Mouse (Mus musculus) neural tube, embryonic 14.5 days (tissue): ENCODE data around the gene Naga. TPM values are rescaled to one million over a fixed set of nuclear protein-coding genes. Genes with fewer than 3 reads are reported as not detected.
A peak's percentile ranks its signal among the peaks of the same experiment; 100 is the strongest.

Experiments
- ATAC-seq: fragments of 200-750 bp; cut with Nextera tagmentation; 2 replicates; pipeline ENCODE4 v1.8.0; 2017; ENCODE audit warnings: low read depth, mild to moderate bottlenecking, moderate TSS enrichment, moderate library complexity
- H3K27ac ChIP-seq: fragments of 300-500 bp; sonication (generic); 2 replicates; pipeline ENCODE4 v1.5.1; 2014; ENCODE audit warnings: low read depth, mild to moderate bottlenecking, control low read depth, low read length, moderate library complexity, mixed read lengths
- H3K27me3 ChIP-seq: fragments of 300-500 bp; sonication (generic); 2 replicates; pipeline ENCODE4 v1.6.1; 2014; ENCODE audit warnings: low read length; ENCODE audit not compliant: control insufficient read depth, insufficient read depth
- H3K36me3 ChIP-seq: fragments of 300-500 bp; sonication (generic); 2 replicates; pipeline ENCODE4 v1.6.1; 2014; ENCODE audit warnings: low read length, mixed read lengths; ENCODE audit not compliant: control insufficient read depth, insufficient read depth
- H3K4me1 ChIP-seq: fragments of 300-500 bp; sonication (generic); 2 replicates; pipeline ENCODE4 v1.6.1; 2014; ENCODE audit warnings: low read length; ENCODE audit not compliant: control insufficient read depth, insufficient read depth
- H3K4me2 ChIP-seq: fragments of 300-500 bp; sonication (generic); 2 replicates; pipeline ENCODE4 v1.6.1; 2014; ENCODE audit warnings: mild to moderate bottlenecking, low read depth, low read length, control low read depth
- H3K4me3 ChIP-seq: fragments of 300-500 bp; sonication (generic); 2 replicates; pipeline ENCODE4 v1.5.1; 2014; ENCODE audit warnings: low read depth, low read length, control low read depth, mixed read lengths
- H3K9ac ChIP-seq: fragments of 300-500 bp; sonication (generic); replicated peaks from 2 replicates; pipeline ENCODE4 v1.6.1; 2014; ENCODE audit warnings: low read depth, mild to moderate bottlenecking, control low read depth, low read length, mixed read lengths
- H3K9me3 ChIP-seq: fragments of 300-500 bp; sonication (generic); 2 replicates; pipeline ENCODE4 v1.6.1; 2016; ENCODE audit warnings: low read length; ENCODE audit not compliant: control insufficient read depth
- WGBS: fragments of 180-500 bp; shearing (Covaris S2); extraction: QIAGEN DNeasy Blood & Tissue Kit; methylation state at CpG from one replicate; pipeline ENCODE4 v1.1.7; 2014; 5-methylcytosine and 5-hydroxymethylcytosine counted together
- polyA plus RNA-seq: library from polyadenylated mRNA; unstranded; fragments of >200 nt; fragmentation: Nextera tagmentation; extraction: Ambion mirVana; gene quantifications from 2 replicates; pipeline ENCODE4 v1.2.1, GENCODE M21; 2014

Naga gene
- polyA plus RNA-seq, 1 experiment from 2014 or later, result 34.9 TPM

- Histone ChIP-seq H3K9ac (no peak overlapping the region), H3K9me3 (no peaks in the 10 kb centered on the region), H3K4me1 (peaks cover 20% of the 10 kb centered on the region), H3K4me2 (no peak overlapping the region), H3K36me3 (peaks cover 29% of the 10 kb centered on the region), H3K27me3 (peaks cover 3% of the 10 kb centered on the region; the same call in 1 of the 2 replicates), H3K27ac (no peak overlapping the region), H3K4me3 (no peak overlapping the region)
- WGBS, result 85% methylated on average over 2 of the region's 2 CpGs
- no peak for ATAC-seq
These were observed 10.2 kb upstream of the Naga start for GRCm38 (mm10) chr15:82348999-82349341.

GRCm38 (mm10) chr15:82348258-82348998, 9.7 kb upstream of the Naga start:
- no peak overlapping the region for H3K27ac ChIP-seq
- H3K27me3 ChIP-seq, result no peaks in the 10 kb centered on the region
- 91% methylated on average over 8 of the region's 8 CpGs for WGBS
- no peak overlapping the region for H3K9ac ChIP-seq
- peaks cover 20% of the 10 kb centered on the region for H3K4me1 ChIP-seq
- ATAC-seq, result no peak
- H3K4me3 ChIP-seq, result no peak overlapping the region
- no peaks in the 10 kb centered on the region for H3K9me3 ChIP-seq
- H3K4me2 ChIP-seq, result no peak overlapping the region
- peaks cover 29% of the 10 kb centered on the region for H3K36me3 ChIP-seq

- 96% methylated on average over 12 of the region's 12 CpGs for WGBS
- Histone ChIP-seq H3K27ac (no peak overlapping the region), H3K9ac (no peak overlapping the region), H3K27me3 (no peaks in the 10 kb centered on the region), H3K4me3 (no peak overlapping the region), H3K36me3 (peaks cover 29% of the 10 kb centered on the region), H3K4me2 (no peak overlapping the region), H3K4me1 (peaks cover 15% of the 10 kb centered on the region), H3K9me3 (no peaks in the 10 kb centered on the region)
- ATAC-seq, result no peak
These were observed 9.1 kb upstream of the Naga start for GRCm38 (mm10) chr15:82347852-82348251.

- Histone ChIP-seq H3K4me1 (peaks cover 13% of the 10 kb centered on the region), H3K4me2 (peak overlapping the region; percentile 96), H3K27me3 (no peaks in the 10 kb centered on the region), H3K27ac (no peak overlapping the region), H3K9me3 (no peaks in the 10 kb centered on the region), H3K9ac (0 out of 2 replicates have a peak overlapping the region, but pooled peaks have one; percentile 71), H3K4me3 (peak overlapping the region; percentile 64), H3K36me3 (peaks cover 29% of the 10 kb centered on the region)
- no peak for ATAC-seq
- WGBS, result 83% methylated on average over 4 of the region's 4 CpGs
These were observed 8.6 kb upstream of the Naga start for GRCm38 (mm10) chr15:82347303-82347676.

GRCm38 (mm10) chr15:82346580-82347302, 8.0 kb upstream of the Naga start:
- Histone ChIP-seq H3K9ac (peak overlapping the region; percentile 71), H3K27me3 (no peaks in the 10 kb centered on the region), H3K36me3 (peaks cover 29% of the 10 kb centered on the region), H3K4me3 (peak overlapping the region; percentile 64), H3K4me2 (peak overlapping the region; percentile 96), H3K9me3 (no peaks in the 10 kb centered on the region), H3K4me1 (peaks cover 13% of the 10 kb centered on the region), H3K27ac (peak overlapping the region; percentile 87)
- no peak; the same call in 1 of the 2 replicates for ATAC-seq
- 64% methylated on average over 14 of the region's 14 CpGs for WGBS

GRCm38 (mm10) chr15:82345820-82346470, 7.2 kb upstream of the Naga start:
- 0 out of 2 replicates have a peak, but pooled peaks cover 2% of the 10 kb centered on the region for H3K27me3 ChIP-seq
- ATAC-seq, result peak; percentile 98
- H3K9me3 ChIP-seq, result no peaks in the 10 kb centered on the region
- peak overlapping the region; percentile 64 for H3K4me3 ChIP-seq
- H3K27ac ChIP-seq, result peak overlapping the region; percentile 87
- peak overlapping the region; percentile 71 for H3K9ac ChIP-seq
- peaks cover 28% of the 10 kb centered on the region for H3K36me3 ChIP-seq
- H3K4me1 ChIP-seq, result peaks cover 19% of the 10 kb centered on the region
- peak overlapping the region; percentile 96 for H3K4me2 ChIP-seq
- under 1% methylated on average over 51 of the region's 51 CpGs for WGBS

GRCm38 (mm10) chr15:82344971-82345370, 6.2 kb upstream of the Naga start:
- Histone ChIP-seq H3K4me3 (no peak overlapping the region), H3K4me1 (peaks cover 20% of the 10 kb centered on the region), H3K4me2 (no peak overlapping the region), H3K36me3 (peaks cover 19% of the 10 kb centered on the region; the same call in 1 of the 2 replicates), H3K9me3 (no peaks in the 10 kb centered on the region), H3K27ac (no peak overlapping the region), H3K27me3 (peaks cover 8% of the 10 kb centered on the region), H3K9ac (no peak overlapping the region)
- WGBS, result 94% methylated on average over 6 of the region's 6 CpGs
- no peak for ATAC-seq

- peaks cover 8% of the 10 kb centered on the region for H3K27me3 ChIP-seq
- H3K27ac ChIP-seq, result no peak overlapping the region
- no peak overlapping the region for H3K4me3 ChIP-seq
- no peak for ATAC-seq
- H3K36me3 ChIP-seq, result peaks cover 8% of the 10 kb centered on the region; the same call in 1 of the 2 replicates
- 89% methylated on average over 27 of the region's 27 CpGs for WGBS
- H3K4me2 ChIP-seq, result no peak overlapping the region
- H3K9ac ChIP-seq, result no peak overlapping the region
- H3K4me1 ChIP-seq, result peaks cover 23% of the 10 kb centered on the region
- no peaks in the 10 kb centered on the region for H3K9me3 ChIP-seq
These were observed 4.9 kb upstream of the Naga start for GRCm38 (mm10) chr15:82343368-82344287.
